Mouse (Mus musculus) effector memory CD4-positive, alpha-beta T cell, adult 5 months (primary cell): ENCODE data around the gene Ust. TPM values are rescaled to one million over a fixed set of nuclear protein-coding genes. Genes with fewer than 3 reads are reported as not detected.

Experiments used
- polyA plus RNA-seq: library from polyadenylated mRNA; unstranded; fragments of 100-300 nt; shearing (Covaris generic); gene quantifications from one replicate; pipeline ENCODE4 v1.2.1, GENCODE M21; 2017

The Ust gene
- polyA plus RNA-seq: 6.8 TPM

DNA sequence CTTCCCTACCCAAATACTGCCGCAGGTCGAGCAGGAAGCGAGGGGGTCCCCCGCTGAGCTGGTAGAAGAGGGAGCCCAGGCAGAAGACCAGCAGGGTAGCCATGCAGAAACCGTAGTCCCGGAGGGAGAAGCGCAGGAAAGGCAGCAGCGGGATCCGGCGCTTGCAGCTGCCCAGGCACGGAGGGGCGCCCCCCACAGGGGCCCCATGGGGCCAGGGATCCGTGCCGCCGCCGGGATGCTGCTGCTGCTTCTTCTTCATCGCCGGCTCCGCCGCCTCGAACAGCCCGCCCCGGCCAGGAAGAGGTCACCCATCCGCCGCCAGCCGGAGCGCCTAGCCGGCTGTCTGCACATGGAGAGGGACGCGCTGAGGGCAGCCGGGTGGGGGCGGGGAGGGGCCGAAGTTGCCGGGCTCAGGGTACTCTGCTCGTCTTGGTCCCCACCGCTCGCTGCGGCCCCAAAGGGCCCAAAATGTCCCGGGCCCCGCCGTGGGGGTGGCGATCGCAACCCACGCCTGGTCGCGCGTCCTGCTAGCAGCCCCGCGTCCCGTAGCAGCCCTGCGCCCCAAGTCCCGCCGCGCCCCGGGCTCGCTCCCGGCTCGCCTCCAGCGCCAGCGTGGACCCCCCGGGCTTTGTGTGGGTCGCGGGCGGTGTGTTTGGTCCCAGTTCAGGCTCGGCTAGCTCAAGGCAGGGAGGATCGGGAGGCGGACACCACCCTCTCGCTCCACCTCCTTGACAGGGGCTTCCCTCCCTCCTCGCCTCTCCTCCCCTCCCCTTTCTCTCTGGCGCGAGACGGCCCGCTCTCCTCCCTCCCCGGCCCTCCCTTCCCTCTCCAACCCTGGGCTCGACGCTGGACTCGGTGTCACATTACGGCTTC, at the start of gene Ust:
Ust (minus strand) TSS at position 685 of the 873 bp plus-strand sequence.

